Mouse (Mus musculus): Measurements from ENCODE around the gene Sephs2.

DNA sequence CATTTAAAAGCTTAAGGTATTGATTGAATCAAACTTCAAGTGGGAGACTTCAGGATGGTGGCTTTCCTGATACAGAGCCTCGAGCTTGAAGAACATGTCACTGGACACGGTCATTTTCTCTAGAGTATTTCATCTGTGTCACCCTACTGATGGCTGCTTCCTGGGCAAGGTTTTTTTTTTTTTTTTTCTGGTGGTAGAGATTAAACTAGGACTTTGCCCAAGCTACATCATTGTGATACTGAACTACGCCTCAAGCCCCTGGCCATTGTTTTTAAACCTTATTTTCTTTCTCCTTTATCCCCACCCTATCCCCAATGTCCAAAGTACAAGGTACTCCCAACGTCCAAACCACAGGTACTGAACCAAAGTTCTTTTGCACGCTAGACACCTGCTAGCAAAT lies 3.2 kb downstream of the Sephs2 start:
- TF ChIP-seq CTCF (IDR thresholded peaks at IDR 0.05; ENCODE audit: borderline replicate concordance, insufficient read depth, low read length), result no peak
- no peak for TF ChIP-seq POLR2A (IDR thresholded peaks at IDR 0.05; ENCODE audit: low read depth, low read length)
